Mouse (Mus musculus): ENCODE data around the gene Wdr19.
"Not testable (repeated sequence)": the region's sequence is repeated elsewhere in the genome, so short reads cannot be mapped to it uniquely, and the experiment has no call there.

The Wdr19 gene

GRCm38 (mm10) chr5:65298167-65298950 lies 98.9 kb downstream of the Wdr19 start:
- DNase-seq (ENCODE audit: low read depth, low spot score) = no peak

GRCm38 (mm10) chr5:65299623-65300022 lies 100.1 kb downstream of the Wdr19 start:
- not testable (repeated sequence) for DNase-seq (ENCODE audit: low read depth, low spot score)

- DNase-seq (ENCODE audit: low read depth, low spot score) = no peak
Observed at GRCm38 (mm10) chr5:65300121-65300520, 100.6 kb downstream of the Wdr19 start.

- no peak for DNase-seq (ENCODE audit: low read depth, low spot score)
Observed at GRCm38 (mm10) chr5:65305516-65305915, 106.0 kb downstream of the Wdr19 start.

- DNase-seq (ENCODE audit: low read depth, low spot score) = no peak
Observed at GRCm38 (mm10) chr5:65308208-65308607, 108.7 kb downstream of the Wdr19 start.

GRCm38 (mm10) chr5:65308866-65309265 lies 109.4 kb downstream of the Wdr19 start:
- DNase-seq (ENCODE audit: low read depth, low spot score) = no peak
